Mouse (Mus musculus) limb, embryonic 15.5 days (tissue): ENCODE results near the gene Epha3. TPM values are rescaled to one million over a fixed set of nuclear protein-coding genes. Genes with fewer than 3 reads are reported as not detected.

Experiments used
- ATAC-seq: fragments of 200-750 bp; cut with Nextera tagmentation; 2 replicates; pipeline ENCODE4 v1.8.0; 2017; ENCODE audit warnings: low read depth, moderate TSS enrichment; ENCODE audit not compliant: insufficient number of reproducible peaks, low FRiP score, low TSS enrichment
- H3K27ac ChIP-seq: fragments of 300-500 bp; sonication (generic); 2 replicates; pipeline ENCODE4 v1.5.1; 2015; ENCODE audit warnings: moderate library complexity, mild to moderate bottlenecking, inconsistent platforms
- H3K27me3 ChIP-seq: fragments of 300-500 bp; sonication (generic); 2 replicates; pipeline ENCODE4 v1.6.1; 2015; ENCODE audit warnings: inconsistent platforms
- H3K36me3 ChIP-seq: fragments of 300-500 bp; sonication (generic); 2 replicates; pipeline ENCODE4 v1.6.1; 2015; ENCODE audit warnings: inconsistent platforms
- H3K4me1 ChIP-seq: fragments of 300-500 bp; sonication (generic); 2 replicates; pipeline ENCODE4 v1.6.1; 2015; ENCODE audit warnings: inconsistent platforms
- H3K4me2 ChIP-seq: fragments of 300-500 bp; sonication (generic); 2 replicates; pipeline ENCODE4 v1.6.1; 2015; ENCODE audit warnings: mild to moderate bottlenecking, inconsistent platforms
- H3K4me3 ChIP-seq: fragments of 300-500 bp; sonication (generic); 2 replicates; pipeline ENCODE4 v1.5.1; 2015; ENCODE audit warnings: mild to moderate bottlenecking, inconsistent platforms
- H3K9ac ChIP-seq: fragments of 300-500 bp; sonication (generic); 2 replicates; pipeline ENCODE4 v1.6.1; 2015; ENCODE audit warnings: inconsistent platforms
- H3K9me3 ChIP-seq: fragments of 300-500 bp; sonication (generic); 2 replicates; pipeline ENCODE4 v1.6.1; 2016; ENCODE audit warnings: inconsistent platforms
- WGBS: fragments of 180-500 bp; shearing (Covaris S2); methylation state at CpG from one replicate; pipeline ENCODE4 v1.1.7; 2015; 5-methylcytosine and 5-hydroxymethylcytosine counted together
- polyA plus RNA-seq: library from polyadenylated mRNA; unstranded; fragments of >200 nt; fragmentation: Nextera tagmentation; extraction: Ambion mirVana; gene quantifications from 2 replicates; pipeline ENCODE4 v1.2.1, GENCODE M21; 2015

Epha3 gene
- polyA plus RNA-seq, 1 experiment from 2014 or later, result 18.0 TPM

DNA sequence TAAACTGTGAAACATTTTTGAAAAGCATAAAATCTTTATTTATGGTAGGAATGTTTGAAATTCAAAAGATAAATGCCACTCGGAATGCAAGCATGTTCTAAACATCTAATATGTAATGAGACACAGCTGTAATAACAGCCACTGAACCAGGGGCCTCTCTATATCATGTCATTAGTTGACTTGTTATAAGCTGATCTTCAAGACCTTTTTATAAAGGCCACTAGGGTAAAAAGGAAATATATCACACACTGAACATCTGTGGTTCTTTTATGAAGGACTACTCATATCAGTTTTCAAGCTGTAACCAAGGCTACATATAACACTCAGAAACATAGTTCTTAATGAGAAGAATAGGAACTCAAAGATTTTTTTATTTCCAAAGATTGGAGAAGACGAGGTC lies 221.3 kb downstream of the Epha3 start:
- Histone ChIP-seq H3K4me2 (no peak overlapping the region), H3K36me3 (no peaks in the 10 kb centered on the region), H3K9me3 (no peaks in the 10 kb centered on the region), H3K4me1 (no peaks in the 10 kb centered on the region), H3K4me3 (no peak overlapping the region), H3K27me3 (no peaks in the 10 kb centered on the region), H3K27ac (no peak overlapping the region), H3K9ac (no peak overlapping the region)
- ATAC-seq, result no peak
- 30% methylated on average over 2 of the region's 2 CpGs for WGBS

DNA sequence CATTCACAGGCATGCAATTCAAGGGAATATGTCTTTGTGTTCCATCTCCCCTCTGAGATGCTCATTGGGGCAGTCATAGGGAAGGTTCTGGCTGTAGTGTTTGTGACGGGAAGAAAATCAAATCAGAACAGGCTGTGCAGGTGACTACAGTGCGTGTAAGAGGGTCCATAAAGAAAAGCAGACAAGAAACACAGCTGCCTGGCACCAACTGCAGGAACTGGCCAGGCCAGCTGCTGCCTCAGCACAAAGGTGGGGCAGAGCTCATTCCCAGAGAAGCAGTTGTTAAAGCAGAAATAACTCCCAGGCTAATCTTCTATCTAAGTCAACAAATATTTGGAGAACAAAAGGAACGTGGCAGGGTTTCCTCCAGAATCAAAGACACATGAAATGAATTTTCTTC lies 222.4 kb downstream of the Epha3 start:
- Histone ChIP-seq H3K9ac (no peak overlapping the region), H3K27ac (no peak overlapping the region), H3K4me2 (no peak overlapping the region), H3K4me1 (no peaks in the 10 kb centered on the region), H3K9me3 (no peaks in the 10 kb centered on the region), H3K27me3 (no peaks in the 10 kb centered on the region), H3K4me3 (no peak overlapping the region), H3K36me3 (no peaks in the 10 kb centered on the region)
- no peak for ATAC-seq
- 35% methylated on average over 3 of the region's 3 CpGs for WGBS

DNA sequence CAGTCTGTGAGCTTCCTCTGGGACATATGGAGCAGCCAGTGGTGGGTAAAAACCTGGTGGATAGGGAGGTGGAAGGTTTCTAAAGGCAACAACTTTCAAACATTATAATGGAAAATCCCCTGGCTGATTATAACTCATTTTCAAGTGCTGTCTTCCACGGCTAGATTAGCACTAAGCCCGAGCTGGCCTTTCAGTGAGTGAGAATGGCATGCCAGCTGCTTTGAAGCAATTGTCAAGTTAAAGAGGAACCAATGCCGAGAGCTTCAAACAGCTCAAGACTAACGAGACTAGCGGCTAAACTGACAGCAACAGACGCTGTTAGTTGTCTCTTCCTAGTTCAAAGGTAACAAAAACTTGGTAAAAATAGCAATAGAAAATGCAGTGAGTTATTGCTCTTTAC lies 225.3 kb downstream of the Epha3 start:
- H3K9me3 ChIP-seq, result no peaks in the 10 kb centered on the region

DNA sequence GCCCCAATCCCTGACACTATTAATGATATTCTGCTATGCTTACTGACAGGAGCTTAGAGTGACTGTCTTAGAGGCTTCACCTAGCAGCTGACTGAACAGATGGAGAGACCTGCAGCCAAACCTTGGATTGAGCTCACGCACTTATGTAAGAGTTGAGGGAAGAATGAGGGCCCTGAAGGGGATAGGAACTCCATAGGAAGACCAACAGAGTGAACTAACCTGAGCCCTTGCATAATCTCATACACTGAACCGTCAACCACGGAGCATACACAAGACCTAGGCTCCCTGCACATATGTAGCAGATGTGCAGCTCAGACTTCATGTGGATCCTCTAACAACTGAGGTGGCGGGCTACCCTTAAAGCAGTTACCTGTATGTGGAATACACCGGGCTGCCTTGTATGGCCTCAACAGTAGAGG lies 230.2 kb downstream of the Epha3 start:
- no peak overlapping the region for H3K9ac ChIP-seq
- H3K4me1 ChIP-seq, result no peaks in the 10 kb centered on the region
- no peaks in the 10 kb centered on the region for H3K9me3 ChIP-seq
- no peak overlapping the region for H3K4me2 ChIP-seq
- H3K27me3 ChIP-seq, result no peaks in the 10 kb centered on the region
- H3K27ac ChIP-seq, result no peak overlapping the region
- H3K36me3 ChIP-seq, result no peaks in the 10 kb centered on the region
- no peak overlapping the region for H3K4me3 ChIP-seq
- no peak for ATAC-seq
- 92% methylated on average over 5 of the region's 5 CpGs for WGBS

More for the DNA sequence above, 225.3 kb downstream of the Epha3 start:
- no peaks in the 10 kb centered on the region for H3K36me3 ChIP-seq
- no peak overlapping the region for H3K4me2 ChIP-seq
- H3K4me3 ChIP-seq, result no peak overlapping the region
- no peak overlapping the region for H3K27ac ChIP-seq
- no peaks in the 10 kb centered on the region for H3K4me1 ChIP-seq
- no peak overlapping the region for H3K9ac ChIP-seq
- H3K27me3 ChIP-seq, result no peaks in the 10 kb centered on the region
- ATAC-seq, result no peak
- WGBS, result 29% methylated on average over 6 of the region's 6 CpGs

DNA sequence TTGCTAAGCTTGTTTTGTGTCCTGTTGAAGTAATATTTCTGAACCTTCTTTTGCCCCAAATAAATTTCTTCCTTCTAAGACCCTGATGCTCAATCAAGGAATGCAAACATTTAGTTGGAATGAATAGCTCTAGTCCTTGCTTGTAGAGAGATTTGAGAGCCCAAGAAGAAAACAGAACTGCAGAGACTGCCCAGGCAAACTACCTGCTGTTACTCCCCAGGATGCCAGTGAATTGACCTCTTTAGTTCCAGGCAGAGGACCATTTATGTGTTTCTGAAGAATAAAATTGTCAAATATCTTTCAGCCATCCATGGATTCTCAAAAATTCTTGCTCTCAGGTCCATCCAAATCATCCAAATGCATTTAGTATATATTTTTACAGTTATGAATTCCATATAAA lies 238.7 kb downstream of the Epha3 start:
- no peaks in the 10 kb centered on the region for H3K4me1 ChIP-seq
- H3K9ac ChIP-seq, result no peak overlapping the region
- H3K9me3 ChIP-seq, result no peaks in the 10 kb centered on the region
- H3K27ac ChIP-seq, result no peak overlapping the region
- no peak for ATAC-seq
- no peaks in the 10 kb centered on the region for H3K36me3 ChIP-seq
- no peaks in the 10 kb centered on the region for H3K27me3 ChIP-seq
- no peak overlapping the region for H3K4me3 ChIP-seq
- no peak overlapping the region for H3K4me2 ChIP-seq

DNA sequence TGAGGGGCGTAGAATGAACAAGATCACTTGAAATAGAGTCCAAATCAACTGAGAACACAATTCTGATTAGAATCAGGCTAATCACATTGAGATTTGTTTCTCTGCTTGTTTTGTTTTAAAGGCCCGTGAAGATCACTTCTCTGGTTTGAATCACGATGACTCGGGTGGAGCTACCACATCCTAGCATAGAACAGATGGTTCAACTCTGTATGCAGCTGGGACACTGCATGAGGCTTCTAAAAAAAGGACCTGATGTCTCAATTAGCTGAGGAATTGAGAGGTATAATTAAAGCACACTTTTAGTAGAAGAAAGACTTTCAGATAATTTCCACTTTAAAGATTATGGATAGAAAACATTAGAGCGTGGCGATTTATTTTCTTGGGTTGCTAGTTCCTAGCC lies 242.1 kb downstream of the Epha3 start:
- 57% methylated on average over 6 of the region's 6 CpGs for WGBS
- ATAC-seq, result no peak

DNA sequence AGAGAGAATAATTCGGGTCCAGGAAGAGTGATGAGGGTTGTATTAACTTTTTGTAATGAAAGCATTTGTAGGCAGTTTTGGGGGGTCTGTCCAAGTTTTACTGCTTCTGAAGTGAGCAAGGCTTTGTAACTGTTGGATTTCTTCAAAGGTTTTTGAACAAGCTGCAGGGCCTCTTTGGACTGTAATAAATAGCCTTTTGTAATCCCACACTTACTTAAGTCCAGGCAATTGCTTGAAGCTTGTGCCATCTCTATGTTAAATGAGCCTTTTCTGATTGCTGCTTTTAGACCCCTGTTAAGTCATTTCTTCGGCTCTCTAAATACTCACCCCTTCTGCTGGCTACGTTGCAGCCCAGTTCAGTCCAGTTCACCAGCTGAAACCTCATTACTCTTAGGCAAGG lies 248.6 kb downstream of the Epha3 start:
- no peak overlapping the region for H3K9ac ChIP-seq
- H3K27ac ChIP-seq, result no peak overlapping the region
- 25% methylated on average over 3 of the region's 3 CpGs for WGBS
- H3K4me3 ChIP-seq, result no peak overlapping the region
- H3K27me3 ChIP-seq, result no peaks in the 10 kb centered on the region
- H3K4me1 ChIP-seq, result no peaks in the 10 kb centered on the region
- no peaks in the 10 kb centered on the region for H3K36me3 ChIP-seq
- no peaks in the 10 kb centered on the region for H3K9me3 ChIP-seq
- ATAC-seq, result no peak
- no peak overlapping the region for H3K4me2 ChIP-seq

More for the DNA sequence above, 242.1 kb downstream of the Epha3 start:
- Histone ChIP-seq H3K4me3 (no peak overlapping the region), H3K4me2 (no peak overlapping the region), H3K36me3 (no peaks in the 10 kb centered on the region), H3K9me3 (no peaks in the 10 kb centered on the region), H3K9ac (no peak overlapping the region), H3K27ac (no peak overlapping the region), H3K27me3 (no peaks in the 10 kb centered on the region), H3K4me1 (no peaks in the 10 kb centered on the region)

DNA sequence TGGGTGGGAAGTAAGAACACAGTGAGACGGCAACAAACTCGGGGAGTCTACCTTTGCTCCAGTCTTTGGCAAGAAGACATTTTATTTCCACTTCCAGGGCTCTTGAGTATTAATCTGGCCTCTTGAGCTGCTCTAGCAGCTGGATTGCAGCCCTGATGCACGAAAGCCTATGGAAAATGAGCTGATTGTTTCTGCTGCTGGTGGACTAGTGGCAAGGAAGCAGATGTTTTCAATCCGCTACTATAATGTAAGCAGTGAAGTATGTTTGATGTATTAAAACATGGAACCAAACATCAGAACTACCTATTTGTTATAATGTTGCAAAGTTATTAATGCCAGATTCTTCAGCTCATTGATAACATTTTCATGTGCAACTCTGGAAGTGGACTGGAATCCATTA lies 251.0 kb downstream of the Epha3 start:
- H3K36me3 ChIP-seq, result no peaks in the 10 kb centered on the region
- H3K4me2 ChIP-seq, result no peak overlapping the region
- no peaks in the 10 kb centered on the region for H3K27me3 ChIP-seq
- no peaks in the 10 kb centered on the region for H3K4me1 ChIP-seq
- ATAC-seq, result no peak
- no peaks in the 10 kb centered on the region for H3K9me3 ChIP-seq
- WGBS, result 34% methylated on average over 4 of the region's 4 CpGs
- H3K27ac ChIP-seq, result no peak overlapping the region
- no peak overlapping the region for H3K4me3 ChIP-seq
- H3K9ac ChIP-seq, result no peak overlapping the region

DNA sequence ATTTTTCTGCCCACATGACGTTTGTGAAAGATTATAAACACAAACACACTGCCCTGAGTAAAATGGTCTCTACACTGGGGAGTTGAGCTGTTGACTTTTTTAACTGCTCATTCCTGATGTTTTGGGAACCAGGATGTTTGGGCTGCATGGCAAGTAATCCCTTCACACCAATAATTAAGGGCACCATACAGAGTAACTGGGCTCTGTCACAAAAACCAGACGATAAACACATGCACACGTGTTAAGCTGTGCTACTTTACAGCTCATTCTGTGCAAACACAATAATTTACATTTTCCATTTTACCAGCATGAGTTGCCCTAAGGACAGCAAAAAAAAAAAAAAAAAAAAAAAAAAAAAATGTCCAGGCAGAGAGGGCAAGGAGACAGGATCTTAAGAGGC lies 263.7 kb downstream of the Epha3 start:
- no peak for ATAC-seq

DNA sequence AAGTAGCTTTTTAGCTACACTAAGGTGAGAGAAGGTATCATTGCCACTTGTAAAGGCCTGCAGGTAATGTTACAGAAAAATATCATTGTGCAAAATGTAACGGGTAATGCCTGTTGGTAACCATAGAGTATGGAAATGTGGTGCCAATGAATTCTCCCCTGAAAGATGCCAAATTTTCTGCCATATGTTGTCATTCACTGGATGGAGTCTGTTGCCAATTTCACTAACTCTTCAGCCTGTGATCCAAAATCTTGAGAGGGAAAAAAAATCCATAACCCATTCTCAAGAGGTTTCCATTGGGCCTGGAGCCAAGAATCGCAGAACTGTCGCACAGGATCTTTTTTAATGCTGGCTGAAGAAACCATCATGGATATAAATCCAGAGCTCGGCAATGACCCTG lies 269.3 kb downstream of the Epha3 start:
- Histone ChIP-seq H3K9me3 (no peaks in the 10 kb centered on the region), H3K4me3 (no peak overlapping the region), H3K4me1 (no peaks in the 10 kb centered on the region), H3K4me2 (no peak overlapping the region), H3K9ac (no peak overlapping the region), H3K36me3 (no peaks in the 10 kb centered on the region), H3K27ac (no peak overlapping the region), H3K27me3 (no peaks in the 10 kb centered on the region)
- 52% methylated on average over 4 of the region's 4 CpGs for WGBS
- ATAC-seq, result no peak

More for the DNA sequence above, 263.7 kb downstream of the Epha3 start:
- H3K27ac ChIP-seq, result no peak overlapping the region
- 22% methylated on average over 3 of the region's 3 CpGs for WGBS
- H3K4me3 ChIP-seq, result no peak overlapping the region
- no peaks in the 10 kb centered on the region for H3K27me3 ChIP-seq
- no peak overlapping the region for H3K9ac ChIP-seq
- H3K4me2 ChIP-seq, result no peak overlapping the region
- H3K4me1 ChIP-seq, result no peaks in the 10 kb centered on the region
- no peaks in the 10 kb centered on the region for H3K9me3 ChIP-seq
- H3K36me3 ChIP-seq, result no peaks in the 10 kb centered on the region

DNA sequence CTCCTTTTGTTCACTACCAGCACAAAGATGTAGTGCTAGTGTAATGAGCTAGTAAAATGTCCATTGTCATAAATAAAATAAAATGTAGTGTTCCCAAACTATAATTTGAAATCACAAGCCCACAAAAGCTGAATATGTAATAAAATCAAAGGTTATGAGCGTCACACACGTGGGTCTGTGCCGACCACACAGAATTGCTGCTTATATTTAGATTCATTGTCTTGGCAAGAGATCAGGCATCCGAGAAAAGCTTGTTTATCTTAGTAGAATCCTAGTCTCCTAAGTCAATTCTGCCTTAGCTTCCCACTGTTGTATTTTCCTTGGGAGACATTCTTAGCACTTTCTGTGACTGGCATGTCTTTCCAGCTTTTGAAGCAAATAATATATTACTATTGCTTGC lies 294.2 kb downstream of the Epha3 start:
- H3K4me1 ChIP-seq, result no peaks in the 10 kb centered on the region
- peaks cover 3% of the 10 kb centered on the region; the same call in 1 of the 2 replicates for H3K27me3 ChIP-seq
- no peaks in the 10 kb centered on the region for H3K9me3 ChIP-seq
- H3K36me3 ChIP-seq, result no peaks in the 10 kb centered on the region
- H3K4me2 ChIP-seq, result no peak overlapping the region
- ATAC-seq, result no peak
- no peak overlapping the region for H3K9ac ChIP-seq
- 41% methylated on average over 4 of the region's 4 CpGs for WGBS
- H3K4me3 ChIP-seq, result no peak overlapping the region
- H3K27ac ChIP-seq, result no peak overlapping the region

DNA sequence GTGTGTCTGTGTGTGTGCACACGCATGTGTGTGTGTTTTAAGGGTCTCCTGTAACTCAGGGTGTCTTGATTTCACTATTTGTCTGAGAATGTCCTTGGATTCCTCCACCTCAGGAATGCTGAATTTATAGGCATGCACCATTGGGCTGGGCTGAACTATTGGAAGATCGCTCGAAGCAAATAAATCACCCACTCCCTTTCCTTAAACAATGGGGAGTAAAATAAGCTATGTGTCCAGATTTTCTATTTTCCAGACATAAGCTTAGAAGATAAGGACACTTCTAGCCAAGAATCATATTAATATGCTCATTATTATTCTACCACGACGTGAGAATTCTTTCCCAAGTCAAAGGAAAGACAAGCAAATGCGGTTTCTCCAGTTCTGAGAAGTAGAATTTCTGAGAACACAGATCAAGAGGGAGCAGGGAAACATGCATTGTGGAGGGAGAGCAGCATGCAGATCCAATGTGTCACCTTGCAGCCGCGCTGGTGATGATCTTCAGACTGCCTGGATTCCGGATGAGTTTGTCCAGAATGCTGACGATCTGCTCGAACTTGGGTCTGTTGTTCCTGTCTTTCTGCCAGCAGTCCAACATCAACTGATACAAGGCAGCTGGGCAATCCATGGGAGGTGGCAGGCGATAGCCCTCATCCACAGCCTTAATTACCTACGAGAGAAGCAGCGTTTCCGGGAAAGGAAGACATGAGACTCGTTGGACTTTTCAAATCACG lies 297.7 kb downstream of the Epha3 start:
- H3K4me3 ChIP-seq, result no peak overlapping the region
- H3K9ac ChIP-seq, result no peak overlapping the region
- no peaks in the 10 kb centered on the region for H3K9me3 ChIP-seq
- H3K4me1 ChIP-seq, result no peaks in the 10 kb centered on the region
- peaks cover 3% of the 10 kb centered on the region; the same call in 1 of the 2 replicates for H3K27me3 ChIP-seq
- no peak overlapping the region for H3K27ac ChIP-seq
- no peak overlapping the region for H3K4me2 ChIP-seq
- H3K36me3 ChIP-seq, result no peaks in the 10 kb centered on the region
- 73% methylated on average over 17 of the region's 17 CpGs for WGBS
- ATAC-seq, result no peak
